Mouse (Mus musculus): ENCODE data around the gene Lipc. TPM values are rescaled to one million over a fixed set of nuclear protein-coding genes. Genes with fewer than 3 reads are reported as not detected.

The Lipc gene
- total RNA-seq, 2 experiments from 2014 or later = not detected

GRCm38 (mm10) chr9:70965999-70966994 lies 14.3 kb upstream of the Lipc start:
- Histone ChIP-seq H3K4me3 (no peak overlapping the region), H3K27ac (no peak overlapping the region)
- no peak for TF ChIP-seq CTCF (IDR thresholded peaks at IDR 0.05)
- intact Hi-C loops (cut with DNase I) = no loop called here
- no peak for DNase-seq

DNA sequence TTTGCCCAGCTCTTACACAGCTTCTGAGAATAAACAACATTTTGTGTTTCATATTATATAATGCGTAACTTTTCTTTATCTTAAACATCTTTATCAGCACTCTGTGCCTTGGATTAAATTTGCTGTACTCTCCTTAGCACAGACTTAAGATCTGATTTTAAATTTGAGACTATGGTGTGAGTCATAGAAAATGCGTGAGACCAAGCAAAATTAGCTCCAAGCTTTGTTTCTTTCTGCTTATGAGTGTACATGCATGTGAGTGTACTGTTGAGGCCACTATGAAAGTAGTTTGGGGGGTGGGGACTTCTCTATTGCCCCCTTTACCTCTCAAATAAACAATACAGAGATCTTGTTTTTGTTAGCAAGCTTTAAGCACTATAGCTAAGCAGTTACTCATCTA lies 13.4 kb upstream of the Lipc start:
- intact Hi-C loops (cut with DNase I) = no loop called here

DNA sequence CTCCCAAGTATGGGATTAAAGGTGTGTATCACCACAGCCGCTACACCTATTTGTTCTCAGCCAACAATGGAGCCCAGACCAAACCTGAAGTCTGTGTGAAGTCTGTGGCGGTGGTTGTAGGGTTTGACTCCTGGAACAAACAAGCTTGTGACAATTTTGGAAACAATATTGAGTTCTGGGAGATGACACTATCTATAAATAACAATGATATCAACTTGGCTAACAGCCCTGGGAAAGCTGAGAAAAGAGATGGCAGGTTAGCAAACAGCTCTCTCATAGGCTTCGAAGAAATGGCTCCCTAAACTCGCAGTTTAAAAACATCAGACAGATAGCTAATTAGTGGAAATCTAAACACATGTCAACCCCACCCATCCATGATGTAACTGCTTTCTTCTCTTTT lies 13.0 kb upstream of the Lipc start:
- no peak overlapping the region for H3K4me3 ChIP-seq
- TF ChIP-seq CTCF (IDR thresholded peaks at IDR 0.05) = no peak
- intact Hi-C loops (cut with DNase I) = no loop called here
- no peak overlapping the region for H3K27ac ChIP-seq
- no peak for DNase-seq

More for the DNA sequence above, 13.4 kb upstream of the Lipc start:
- Histone ChIP-seq H3K4me3 (no peak overlapping the region), H3K27ac (no peak overlapping the region)
- DNase-seq = no peak
- TF ChIP-seq CTCF (IDR thresholded peaks at IDR 0.05) = no peak

DNA sequence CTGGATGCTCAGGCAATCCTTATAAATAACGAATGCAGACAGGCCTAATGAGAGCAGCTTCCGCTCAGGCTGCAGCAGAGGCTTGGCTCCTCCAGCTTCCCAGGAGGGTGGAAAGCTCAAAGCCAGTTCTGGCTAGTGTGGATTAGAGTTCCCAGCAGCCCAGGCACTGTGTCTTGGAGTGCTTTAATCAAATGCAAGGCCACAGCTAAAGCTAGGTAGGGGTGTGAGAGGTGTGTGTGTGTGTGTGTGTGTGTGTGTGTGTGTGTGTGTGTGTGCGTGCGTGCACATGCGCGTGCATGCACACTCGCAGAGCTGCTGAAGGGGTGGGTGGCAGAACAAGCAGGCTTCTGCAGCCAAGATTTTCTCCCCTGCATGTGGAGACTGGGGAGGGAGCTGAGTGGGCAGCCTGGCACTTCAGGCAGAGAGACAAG lies 11.4 kb upstream of the Lipc start:
- no peak for TF ChIP-seq CTCF (IDR thresholded peaks at IDR 0.05)
- DNase-seq = no peak
- H3K4me3 ChIP-seq = no peak overlapping the region
- H3K27ac ChIP-seq = no peak overlapping the region
- intact Hi-C loops (cut with DNase I) = no loop called here

DNA sequence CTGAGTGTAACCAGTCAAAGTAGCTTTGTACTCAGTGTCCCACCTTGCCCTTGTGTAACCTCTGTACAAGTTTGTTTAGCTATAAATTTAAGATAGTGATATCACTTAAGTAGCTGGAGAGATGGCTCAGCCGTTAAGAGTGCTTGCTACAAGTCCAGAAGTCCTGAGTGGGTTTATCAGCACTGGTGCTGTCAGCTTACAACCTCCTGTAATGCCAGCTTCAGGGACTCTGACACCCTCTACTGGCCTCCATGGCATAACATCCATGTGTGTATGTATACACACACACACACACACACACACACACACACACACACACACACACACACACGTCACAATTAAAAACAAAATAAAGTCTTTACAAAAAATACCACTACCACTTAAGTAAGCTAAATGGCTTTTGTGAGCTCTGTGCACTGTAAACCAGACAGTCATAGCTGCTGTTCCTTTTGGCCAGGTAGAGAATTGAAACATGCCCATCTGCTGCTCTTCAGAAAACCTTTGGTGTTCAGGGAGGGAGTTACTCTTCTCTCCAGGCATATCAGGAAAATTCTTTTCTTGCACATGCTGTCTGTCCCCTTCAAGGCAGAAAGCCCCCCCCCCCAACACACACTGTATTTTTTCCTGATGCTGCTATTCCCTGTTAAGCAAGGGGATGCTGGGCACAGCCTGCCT lies 10.9 kb upstream of the Lipc start:
- H3K4me3 ChIP-seq = no peak overlapping the region
- intact Hi-C loops (cut with DNase I) = no loop called here
- no peak for DNase-seq

DNA sequence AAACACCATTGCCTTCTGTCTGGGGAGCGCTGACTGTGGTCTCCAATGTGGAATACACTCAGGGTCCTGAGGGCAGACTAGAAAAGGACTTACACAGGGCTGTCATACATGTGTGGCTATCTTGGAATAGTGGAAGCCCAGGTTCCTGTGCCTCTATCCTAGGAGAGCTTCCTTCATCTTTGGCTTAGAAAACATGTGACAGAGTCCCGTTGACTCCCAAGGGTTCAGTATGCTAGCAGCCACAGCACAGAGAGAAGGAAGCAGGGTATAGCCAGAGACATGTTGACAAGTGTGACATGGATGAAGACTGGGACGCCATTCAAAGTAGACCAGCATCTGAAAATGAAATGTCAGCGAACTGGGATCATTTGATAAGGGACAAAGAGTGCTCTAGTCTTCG lies 8.3 kb upstream of the Lipc start:
- DNase-seq = no peak
- Histone ChIP-seq H3K27ac (no peak overlapping the region), H3K4me3 (no peak overlapping the region)
- TF ChIP-seq CTCF (IDR thresholded peaks at IDR 0.05) = no peak
- intact Hi-C loops (cut with DNase I) = no loop called here

More for the DNA sequence above, 10.9 kb upstream of the Lipc start:
- TF ChIP-seq CTCF (IDR thresholded peaks at IDR 0.05) = no peak
- no peak overlapping the region for H3K27ac ChIP-seq

DNA sequence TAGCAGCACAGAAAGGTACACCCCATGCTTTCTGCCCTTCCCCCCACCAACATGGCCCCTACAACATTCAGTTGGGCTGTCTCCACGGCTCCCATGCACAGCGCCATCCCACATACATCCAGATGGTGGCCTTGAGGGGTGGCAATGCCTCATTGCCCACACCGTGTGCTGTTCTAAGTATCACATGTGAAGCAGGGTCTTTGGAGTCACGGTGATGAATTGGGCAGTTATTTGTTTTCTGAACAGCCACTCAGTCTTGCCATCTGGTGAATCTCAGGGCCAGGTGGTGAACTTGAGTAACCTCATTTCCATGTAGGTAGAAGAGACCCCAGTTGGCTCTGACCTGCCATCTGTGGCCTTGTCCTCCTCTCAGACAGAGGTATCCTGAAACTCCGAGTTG lies 7.8 kb upstream of the Lipc start:
- no peak for TF ChIP-seq CTCF (IDR thresholded peaks at IDR 0.05)
- H3K4me3 ChIP-seq = no peak overlapping the region
- intact Hi-C loops (cut with DNase I) = no loop called here

GRCm38 (mm10) chr9:70959447-70959846 lies 7.4 kb upstream of the Lipc start:
- H3K4me3 ChIP-seq = no peak overlapping the region
- no peak for TF ChIP-seq CTCF (IDR thresholded peaks at IDR 0.05)
- no peak for DNase-seq
- intact Hi-C loops (cut with DNase I) = no loop called here
- H3K27ac ChIP-seq = no peak overlapping the region

More for the DNA sequence above, 7.8 kb upstream of the Lipc start:
- H3K27ac ChIP-seq = no peak overlapping the region
- no peak for DNase-seq

DNA sequence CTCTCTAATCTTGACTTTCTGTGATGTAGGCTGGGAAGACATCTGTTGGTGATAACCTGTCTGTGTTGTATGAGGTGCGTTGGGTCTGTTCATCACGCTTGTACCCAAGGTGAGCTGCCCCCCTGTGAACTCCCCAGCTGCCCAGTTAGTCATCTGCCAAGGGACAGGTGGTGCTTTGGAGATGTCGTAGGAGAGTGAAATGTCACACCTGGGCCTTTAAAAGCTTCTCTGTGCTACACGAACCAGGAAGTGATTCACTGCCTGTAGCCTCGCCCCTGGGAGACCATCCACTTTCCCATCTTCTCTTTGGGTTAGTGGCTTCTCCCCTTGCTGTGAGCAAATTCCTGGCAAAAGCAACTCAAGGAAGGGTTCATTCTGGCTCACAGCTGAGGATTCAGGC lies 6.4 kb upstream of the Lipc start:
- intact Hi-C loops (cut with DNase I) = no loop called here
- TF ChIP-seq CTCF (IDR thresholded peaks at IDR 0.05) = no peak
- H3K4me3 ChIP-seq = no peak overlapping the region
- no peak overlapping the region for H3K27ac ChIP-seq
- no peak for DNase-seq

GRCm38 (mm10) chr9:70957717-70958116 lies 5.7 kb upstream of the Lipc start:
- H3K27ac ChIP-seq = no peak overlapping the region
- TF ChIP-seq CTCF (IDR thresholded peaks at IDR 0.05) = no peak
- intact Hi-C loops (cut with DNase I) = no loop called here
- no peak for DNase-seq
- H3K4me3 ChIP-seq = no peak overlapping the region

DNA sequence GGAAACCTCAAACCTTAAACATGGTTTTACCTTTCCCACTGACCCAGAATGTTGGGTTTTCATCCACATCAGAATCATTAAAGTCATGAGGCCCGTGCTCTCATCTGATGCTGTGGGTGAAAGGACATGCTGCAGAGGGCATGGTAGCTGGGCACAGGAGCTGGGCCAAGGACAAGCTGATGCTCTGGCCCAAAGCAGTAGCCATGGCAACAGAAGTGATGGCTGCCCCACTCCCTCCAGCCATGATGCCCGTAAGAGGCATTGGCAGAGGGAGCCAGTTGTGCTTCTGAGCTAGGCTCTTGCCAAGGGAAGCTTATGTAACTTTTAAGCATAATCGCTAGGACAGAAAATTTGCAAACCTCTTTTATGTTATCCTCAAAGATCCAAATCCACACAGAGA lies 2.2 kb upstream of the Lipc start:
- no peak overlapping the region for H3K27ac ChIP-seq
- DNase-seq = no peak
- TF ChIP-seq CTCF (IDR thresholded peaks at IDR 0.05) = no peak
- intact Hi-C loops (cut with DNase I) = no loop called here
- H3K4me3 ChIP-seq = no peak overlapping the region

DNA sequence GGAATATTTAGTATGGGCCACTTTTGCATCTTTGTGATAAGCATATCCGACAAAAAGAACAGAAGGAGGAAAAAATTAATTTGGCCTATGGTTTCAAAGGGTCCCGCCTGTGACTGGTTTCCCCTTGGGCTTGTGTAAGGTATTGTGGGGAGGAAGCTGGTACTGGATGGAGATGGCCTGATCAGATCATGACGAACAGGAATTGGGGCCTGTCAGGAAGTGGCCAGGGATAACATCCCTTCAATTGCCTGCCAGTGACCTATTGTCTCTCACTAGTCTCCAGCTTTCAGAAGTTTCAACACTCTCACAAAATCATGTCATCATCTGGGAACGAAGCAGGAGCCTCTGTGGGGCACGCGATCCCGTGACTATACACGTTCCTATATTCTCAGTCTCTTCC lies 2.7 kb downstream of the Lipc start:
- intact Hi-C loops (cut with DNase I) = no loop called here
- DNase-seq = no peak
- Histone ChIP-seq H3K27ac (no peak overlapping the region), H3K4me3 (no peak overlapping the region)
- TF ChIP-seq CTCF (IDR thresholded peaks at IDR 0.05) = no peak

- no peak for TF ChIP-seq CTCF (IDR thresholded peaks at IDR 0.05)
- no peak for DNase-seq
- intact Hi-C loops (cut with DNase I) = no loop called here
- Histone ChIP-seq H3K4me3 (no peak overlapping the region), H3K27ac (no peak overlapping the region)
Measured at GRCm38 (mm10) chr9:70947312-70947711, 4.7 kb downstream of the Lipc start.

Measured in gastrocnemius, adult 2 months (tissue).